Mouse (Mus musculus) hindbrain, embryonic 12.5 days (tissue): ENCODE results near the gene Ube2r2. TPM values are rescaled to one million over a fixed set of nuclear protein-coding genes. Genes with fewer than 3 reads are reported as not detected.

Source experiments
- ATAC-seq: fragments of 200-750 bp; cut with Nextera tagmentation; 2 replicates; pipeline ENCODE4 v1.8.0; 2017; ENCODE audit warnings: moderate TSS enrichment; ENCODE audit not compliant: low FRiP score
- H3K27ac ChIP-seq: fragments of 300-500 bp; sonication (generic); 2 replicates; pipeline ENCODE4 v1.5.1; 2016; ENCODE audit warnings: mild to moderate bottlenecking
- H3K27me3 ChIP-seq: fragments of 300-500 bp; sonication (generic); 2 replicates; pipeline ENCODE4 v1.6.1; 2016; ENCODE audit warnings: mild to moderate bottlenecking
- H3K36me3 ChIP-seq: fragments of 300-500 bp; sonication (generic); 2 replicates; pipeline ENCODE4 v1.6.1; 2016; ENCODE audit warnings: mild to moderate bottlenecking
- H3K4me1 ChIP-seq: fragments of 300-500 bp; sonication (generic); 2 replicates; pipeline ENCODE4 v1.6.1; 2016
- H3K4me2 ChIP-seq: fragments of 300-500 bp; sonication (generic); replicated peaks from 2 replicates; pipeline ENCODE4 v1.6.1; 2016; ENCODE audit warnings: mild to moderate bottlenecking
- H3K4me3 ChIP-seq: fragments of 300-500 bp; sonication (generic); 2 replicates; pipeline ENCODE4 v1.5.1; 2016; ENCODE audit warnings: mild to moderate bottlenecking
- H3K9ac ChIP-seq: fragments of 300-500 bp; sonication (generic); 2 replicates; pipeline ENCODE4 v1.6.1; 2016; ENCODE audit warnings: mild to moderate bottlenecking, moderate library complexity
- H3K9me3 ChIP-seq: fragments of 300-500 bp; sonication (generic); replicated peaks from 2 replicates; pipeline ENCODE4 v1.6.1; 2016; ENCODE audit warnings: mild to moderate bottlenecking
- WGBS: fragments of 180-500 bp; shearing (Covaris S2); methylation state at CpG from one replicate; pipeline ENCODE4 v1.1.7; 2016; 5-methylcytosine and 5-hydroxymethylcytosine counted together
- polyA plus RNA-seq: library from polyadenylated mRNA; unstranded; fragments of >200 nt; fragmentation: Nextera tagmentation; extraction: Ambion mirVana; gene quantifications from 2 replicates; pipeline ENCODE4 v1.2.1, GENCODE M21; 2016

Gene Ube2r2
- polyA plus RNA-seq, 1 experiment from 2014 or later = 113 TPM

GRCm38 (mm10) chr4:41129836-41130235 lies 5.7 kb upstream of the Ube2r2 start:
- H3K9ac ChIP-seq = no peak overlapping the region
- no peaks in the 10 kb centered on the region for H3K36me3 ChIP-seq
- no peaks in the 10 kb centered on the region for H3K27me3 ChIP-seq
- H3K9me3 ChIP-seq = no peaks in the 10 kb centered on the region
- H3K27ac ChIP-seq = no peak overlapping the region
- H3K4me1 ChIP-seq = peaks cover 5% of the 10 kb centered on the region
- ATAC-seq = no peak
- no peak overlapping the region for H3K4me2 ChIP-seq
- H3K4me3 ChIP-seq = no peak overlapping the region
- WGBS = 89% methylated on average over 3 of the region's 3 CpGs

- Histone ChIP-seq H3K36me3 (no peaks in the 10 kb centered on the region), H3K4me3 (no peak overlapping the region), H3K27ac (no peak overlapping the region), H3K9me3 (no peaks in the 10 kb centered on the region), H3K27me3 (no peaks in the 10 kb centered on the region), H3K4me1 (peaks cover 5% of the 10 kb centered on the region), H3K4me2 (no peak overlapping the region), H3K9ac (no peak overlapping the region)
- WGBS = 88% methylated on average over 6 of the region's 6 CpGs
- no peak for ATAC-seq
Observed at GRCm38 (mm10) chr4:41132471-41132870, 3.1 kb upstream of the Ube2r2 start.

DNA sequence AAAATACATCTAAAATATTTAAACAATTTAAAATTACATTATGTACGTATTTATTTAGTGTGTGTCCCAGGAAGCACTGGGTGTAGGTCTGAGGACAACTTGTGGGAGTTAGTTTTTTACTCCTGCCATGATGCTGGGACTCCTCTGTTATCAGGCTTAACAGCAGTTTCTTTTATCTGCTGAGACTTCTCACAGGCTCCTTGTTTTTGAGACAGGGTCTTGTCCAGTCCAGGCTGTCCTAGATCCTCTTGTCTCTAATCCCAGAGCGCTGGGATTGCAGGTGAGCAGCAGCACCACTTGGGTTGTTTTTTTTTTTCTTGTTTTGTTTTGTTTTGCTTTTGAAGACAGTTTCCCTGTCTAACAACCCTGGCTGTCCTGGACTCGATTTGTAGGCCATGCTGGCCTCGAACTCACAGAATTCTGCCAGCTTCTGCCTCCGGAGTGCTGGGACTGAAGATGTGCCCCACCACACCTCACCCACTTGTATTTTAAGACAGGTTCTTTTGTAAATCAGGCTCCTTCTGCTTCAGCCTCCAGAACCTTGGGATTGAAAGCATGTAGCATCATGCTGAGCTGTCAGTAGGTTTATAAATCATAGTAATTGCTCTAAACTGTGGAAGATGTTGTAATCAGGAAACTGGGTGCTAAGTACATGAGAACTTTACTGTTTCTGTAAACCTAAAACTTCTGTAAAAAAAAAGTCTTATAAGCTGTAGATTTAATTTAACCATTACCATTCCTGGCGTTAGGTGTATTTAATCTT lies 1.8 kb upstream of the Ube2r2 start:
- Histone ChIP-seq H3K4me2 (no peak overlapping the region), H3K4me3 (no peak overlapping the region), H3K9ac (no peak overlapping the region), H3K27ac (no peak overlapping the region), H3K36me3 (peaks cover 3% of the 10 kb centered on the region; the same call in 1 of the 2 replicates), H3K4me1 (peaks cover 10% of the 10 kb centered on the region), H3K27me3 (no peaks in the 10 kb centered on the region), H3K9me3 (no peaks in the 10 kb centered on the region)
- WGBS = 68% methylated on average over 6 of the region's 6 CpGs
- ATAC-seq = no peak

GRCm38 (mm10) chr4:41134935-41135710 lies 420 bp upstream of the Ube2r2 start:
- Histone ChIP-seq H3K27me3 (no peaks in the 10 kb centered on the region), H3K27ac (peak overlapping the region; percentile 100), H3K4me3 (peak overlapping the region; percentile 94), H3K36me3 (peaks cover 4% of the 10 kb centered on the region; the same call in 1 of the 2 replicates), H3K9ac (peak overlapping the region; percentile 99), H3K9me3 (no peaks in the 10 kb centered on the region), H3K4me1 (peaks cover 10% of the 10 kb centered on the region), H3K4me2 (peak overlapping the region; percentile 72)
- ATAC-seq = peak; percentile 95
- WGBS = under 1% methylated on average over 21 of the region's 70 CpGs

DNA sequence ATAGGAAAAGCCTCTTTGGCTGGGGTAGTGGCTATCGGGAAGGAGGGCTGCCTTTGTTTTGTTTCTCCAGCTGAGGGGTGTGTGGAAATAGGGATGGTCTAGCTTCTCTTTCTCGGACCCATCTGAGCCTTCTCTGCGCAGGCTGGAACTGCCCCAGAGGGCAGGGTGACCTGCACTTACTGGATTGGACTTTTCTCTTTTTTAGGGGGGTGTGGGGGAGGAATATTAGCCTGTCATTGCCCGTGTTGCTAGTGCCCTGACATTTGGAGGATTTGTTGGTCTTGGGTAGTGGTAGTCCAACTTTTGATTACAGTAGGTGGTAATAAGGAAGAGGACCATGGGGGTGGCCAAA lies 887 bp downstream of the Ube2r2 start:
- WGBS = 0% methylated on average over 4 of the region's 4 CpGs
- H3K36me3 ChIP-seq = peaks cover 15% of the 10 kb centered on the region
- H3K9ac ChIP-seq = peak overlapping the region; percentile 99
- ATAC-seq = peak; percentile 48
- H3K4me1 ChIP-seq = peaks cover 10% of the 10 kb centered on the region
- H3K27me3 ChIP-seq = no peaks in the 10 kb centered on the region
- H3K4me2 ChIP-seq = peak overlapping the region; percentile 72
- H3K27ac ChIP-seq = peak overlapping the region; percentile 100
- peak overlapping the region; percentile 94 for H3K4me3 ChIP-seq
- no peaks in the 10 kb centered on the region for H3K9me3 ChIP-seq

- Histone ChIP-seq H3K4me3 (peak overlapping the region; percentile 94), H3K36me3 (peaks cover 16% of the 10 kb centered on the region), H3K27me3 (no peaks in the 10 kb centered on the region), H3K4me1 (peaks cover 10% of the 10 kb centered on the region), H3K27ac (peak overlapping the region; percentile 100), H3K9me3 (no peaks in the 10 kb centered on the region), H3K4me2 (peak overlapping the region; percentile 72), H3K9ac (peak overlapping the region; percentile 99)
- 0% methylated on average over 8 of the region's 8 CpGs for WGBS
- ATAC-seq = no peak
Observed at GRCm38 (mm10) chr4:41136811-41137210, 1.3 kb downstream of the Ube2r2 start.

DNA sequence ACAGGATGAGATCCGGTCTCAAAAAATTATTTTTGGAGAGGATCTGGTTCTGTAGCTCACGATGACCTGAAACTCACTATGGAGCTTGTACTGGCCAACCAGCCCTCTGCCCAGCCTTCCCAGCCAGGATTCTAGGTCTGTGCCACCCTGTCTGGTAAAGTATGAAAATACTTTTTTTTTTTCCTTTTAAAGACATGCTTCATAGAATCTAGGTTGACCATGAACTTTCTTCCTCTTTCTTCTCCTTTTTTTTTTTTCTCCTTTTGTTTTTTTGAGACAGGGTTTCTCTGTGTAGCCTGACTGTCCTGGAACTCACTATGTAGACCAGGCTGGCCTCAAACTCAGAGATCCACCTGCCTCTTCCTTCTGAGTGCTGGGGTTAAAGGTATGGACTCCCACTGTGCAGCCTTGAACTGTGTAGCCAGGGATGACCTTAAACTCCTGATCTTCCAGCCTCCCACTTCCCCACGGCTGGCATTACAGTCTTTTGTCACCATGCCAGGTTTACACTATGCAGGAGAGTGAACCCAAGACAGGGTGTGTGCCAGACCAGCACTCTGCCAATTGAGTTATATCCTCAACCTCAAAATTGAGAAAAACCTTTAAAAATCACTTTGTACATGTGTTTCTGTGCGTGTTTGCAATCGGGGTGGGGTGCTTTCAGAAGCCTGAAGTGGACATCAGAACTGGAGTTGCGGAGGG lies 4.8 kb downstream of the Ube2r2 start:
- ATAC-seq = no peak
- no peak overlapping the region for H3K27ac ChIP-seq
- no peak overlapping the region for H3K4me2 ChIP-seq
- H3K4me3 ChIP-seq = no peak overlapping the region
- H3K27me3 ChIP-seq = no peaks in the 10 kb centered on the region
- H3K9me3 ChIP-seq = no peaks in the 10 kb centered on the region
- peaks cover 9% of the 10 kb centered on the region; the same call in 1 of the 2 replicates for H3K4me1 ChIP-seq
- WGBS = 94% methylated on average over 6 of the region's 6 CpGs
- H3K36me3 ChIP-seq = peaks cover 16% of the 10 kb centered on the region
- no peak overlapping the region for H3K9ac ChIP-seq

GRCm38 (mm10) chr4:41142601-41143000 lies 7.1 kb downstream of the Ube2r2 start:
- Histone ChIP-seq H3K9me3 (no peaks in the 10 kb centered on the region), H3K4me1 (peaks cover 12% of the 10 kb centered on the region), H3K27me3 (no peaks in the 10 kb centered on the region), H3K27ac (no peak overlapping the region), H3K4me2 (no peak overlapping the region), H3K36me3 (peaks cover 16% of the 10 kb centered on the region), H3K9ac (no peak overlapping the region), H3K4me3 (no peak overlapping the region)
- WGBS = 83% methylated on average over 2 of the region's 2 CpGs
- ATAC-seq = no peak

GRCm38 (mm10) chr4:41149891-41150290 lies 14.3 kb downstream of the Ube2r2 start:
- Histone ChIP-seq H3K4me3 (no peak overlapping the region), H3K27ac (no peak overlapping the region), H3K4me1 (peaks cover 7% of the 10 kb centered on the region; the same call in 1 of the 2 replicates), H3K27me3 (no peaks in the 10 kb centered on the region), H3K4me2 (no peak overlapping the region), H3K9me3 (no peaks in the 10 kb centered on the region), H3K9ac (no peak overlapping the region), H3K36me3 (0 out of 2 replicates have a peak, but pooled peaks cover 4% of the 10 kb centered on the region)
- ATAC-seq = no peak
- WGBS = 91% methylated on average over 3 of the region's 3 CpGs

- H3K4me3 ChIP-seq = no peak overlapping the region
- WGBS = 93% methylated on average over 7 of the region's 7 CpGs
- peaks cover 7% of the 10 kb centered on the region; the same call in 1 of the 2 replicates for H3K4me1 ChIP-seq
- H3K36me3 ChIP-seq = 0 out of 2 replicates have a peak, but pooled peaks cover 4% of the 10 kb centered on the region
- H3K4me2 ChIP-seq = no peak overlapping the region
- no peak overlapping the region for H3K27ac ChIP-seq
- ATAC-seq = no peak
- H3K27me3 ChIP-seq = no peaks in the 10 kb centered on the region
- no peak overlapping the region for H3K9ac ChIP-seq
- H3K9me3 ChIP-seq = no peaks in the 10 kb centered on the region
Observed at GRCm38 (mm10) chr4:41151186-41151585, 15.6 kb downstream of the Ube2r2 start.

DNA sequence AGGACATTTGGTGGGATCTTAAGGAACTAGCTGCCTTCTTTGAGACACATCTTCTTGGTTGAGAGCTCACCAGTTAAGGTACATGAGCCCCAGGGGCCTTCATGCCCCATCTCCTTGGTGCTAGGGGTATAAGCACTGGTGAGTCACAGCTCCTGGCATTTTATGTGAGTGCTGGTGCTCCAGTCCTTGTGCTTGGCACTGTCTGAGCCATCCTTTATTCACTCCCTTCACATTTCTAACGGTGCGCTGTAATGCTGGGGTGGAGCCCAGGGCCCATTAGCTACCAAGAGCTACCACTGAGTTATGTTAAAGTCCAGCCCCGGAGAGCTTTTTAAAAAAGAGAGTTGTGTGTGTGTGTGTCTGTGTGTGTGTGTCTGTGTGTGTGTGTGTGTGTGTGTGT lies 17.6 kb downstream of the Ube2r2 start:
- H3K9me3 ChIP-seq = no peaks in the 10 kb centered on the region
- H3K4me1 ChIP-seq = peaks cover 9% of the 10 kb centered on the region; the same call in 1 of the 2 replicates
- no peak overlapping the region for H3K4me3 ChIP-seq
- H3K36me3 ChIP-seq = 0 out of 2 replicates have a peak, but pooled peaks cover 4% of the 10 kb centered on the region
- WGBS = 94% methylated on average over 3 of the region's 3 CpGs
- no peaks in the 10 kb centered on the region for H3K27me3 ChIP-seq
- ATAC-seq = no peak
- H3K4me2 ChIP-seq = no peak overlapping the region
- H3K27ac ChIP-seq = no peak overlapping the region
- H3K9ac ChIP-seq = no peak overlapping the region

GRCm38 (mm10) chr4:41156961-41157360 lies 21.4 kb downstream of the Ube2r2 start:
- Histone ChIP-seq H3K9ac (no peak overlapping the region), H3K4me1 (peaks cover 9% of the 10 kb centered on the region; the same call in 1 of the 2 replicates), H3K36me3 (no peaks in the 10 kb centered on the region), H3K27ac (no peak overlapping the region), H3K4me2 (no peak overlapping the region), H3K9me3 (no peaks in the 10 kb centered on the region), H3K27me3 (no peaks in the 10 kb centered on the region), H3K4me3 (no peak overlapping the region)
- 92% methylated on average over 9 of the region's 9 CpGs for WGBS
- no peak for ATAC-seq
